Mouse (Mus musculus): ENCODE data around the gene Gm26602. TPM values are rescaled to one million over a fixed set of nuclear protein-coding genes. Genes with fewer than 3 reads are reported as not detected.
A peak's percentile ranks its signal among the peaks of the same experiment; 100 is the strongest.

The Gm26602 gene
- polyA plus RNA-seq, 1 experiment from 2014 or later, result 5.9 TPM

- H3K4me2 ChIP-seq (ENCODE audit: low read depth, low read length), result peak overlapping the region; percentile 85
- WGBS, result 91% methylated on average over 8 of the region's 8 CpGs
- no peak overlapping the region for H3K27ac ChIP-seq (ENCODE audit: low read depth, low read length)
- peaks cover 24% of the 10 kb centered on the region for H3K4me1 ChIP-seq (ENCODE audit: control insufficient read depth, insufficient read depth, low read length)
- peaks cover 13% of the 10 kb centered on the region for H3K36me3 ChIP-seq (ENCODE audit: control insufficient read depth, insufficient read depth, low read length)
- no peak for ATAC-seq (ENCODE audit: low read depth)
- no peak overlapping the region for H3K9ac ChIP-seq (replicated peaks; ENCODE audit: low read depth, low read length)
- no peaks in the 10 kb centered on the region for H3K27me3 ChIP-seq (ENCODE audit: control insufficient read depth, insufficient read depth, low read length)
- peak overlapping the region; percentile 66; the same call in 1 of the 2 replicates for H3K4me3 ChIP-seq (ENCODE audit: low read depth, low read length)
- no peaks in the 10 kb centered on the region for H3K9me3 ChIP-seq (ENCODE audit: control insufficient read depth, low read length)
Observed at GRCm38 (mm10) chr10:79871845-79872244, 38.8 kb upstream of the Gm26602 start.

GRCm38 (mm10) chr10:79872862-79873261 lies 37.8 kb upstream of the Gm26602 start:
- 42% methylated on average over 3 of the region's 3 CpGs for WGBS
- Histone ChIP-seq H3K4me3 (ENCODE audit: low read depth, low read length) (peak overlapping the region; percentile 66), H3K27me3 (ENCODE audit: control insufficient read depth, insufficient read depth, low read length) (no peaks in the 10 kb centered on the region), H3K36me3 (ENCODE audit: control insufficient read depth, insufficient read depth, low read length) (peaks cover 7% of the 10 kb centered on the region), H3K9ac (replicated peaks; ENCODE audit: low read depth, low read length) (peak overlapping the region; percentile 90), H3K4me2 (ENCODE audit: low read depth, low read length) (peak overlapping the region; percentile 85), H3K27ac (ENCODE audit: low read depth, low read length) (peak overlapping the region; percentile 89; the same call in 1 of the 2 replicates), H3K4me1 (ENCODE audit: control insufficient read depth, insufficient read depth, low read length) (peaks cover 24% of the 10 kb centered on the region), H3K9me3 (ENCODE audit: control insufficient read depth, low read length) (no peaks in the 10 kb centered on the region)
- ATAC-seq (ENCODE audit: low read depth), result no peak

- WGBS, result 3% methylated on average over 6 of the region's 6 CpGs
- Histone ChIP-seq H3K4me1 (ENCODE audit: control insufficient read depth, insufficient read depth, low read length) (peaks cover 24% of the 10 kb centered on the region), H3K27me3 (ENCODE audit: control insufficient read depth, insufficient read depth, low read length) (no peaks in the 10 kb centered on the region), H3K4me2 (ENCODE audit: low read depth, low read length) (peak overlapping the region; percentile 85), H3K27ac (ENCODE audit: low read depth, low read length) (peak overlapping the region; percentile 89), H3K4me3 (ENCODE audit: low read depth, low read length) (peak overlapping the region; percentile 66), H3K36me3 (ENCODE audit: control insufficient read depth, insufficient read depth, low read length) (peaks cover 7% of the 10 kb centered on the region), H3K9ac (replicated peaks; ENCODE audit: low read depth, low read length) (peak overlapping the region; percentile 90), H3K9me3 (ENCODE audit: control insufficient read depth, low read length) (no peaks in the 10 kb centered on the region)
- ATAC-seq (ENCODE audit: low read depth), result no peak
Observed at GRCm38 (mm10) chr10:79873313-79873712, 37.3 kb upstream of the Gm26602 start.

- ATAC-seq (ENCODE audit: low read depth), result peak; percentile 8; the same call in 1 of the 2 replicates
- Histone ChIP-seq H3K9ac (replicated peaks; ENCODE audit: low read depth, low read length) (peak overlapping the region; percentile 90), H3K27ac (ENCODE audit: low read depth, low read length) (peak overlapping the region; percentile 89), H3K4me2 (ENCODE audit: low read depth, low read length) (peak overlapping the region; percentile 85), H3K27me3 (ENCODE audit: control insufficient read depth, insufficient read depth, low read length) (no peaks in the 10 kb centered on the region), H3K36me3 (ENCODE audit: control insufficient read depth, insufficient read depth, low read length) (peaks cover 7% of the 10 kb centered on the region), H3K9me3 (ENCODE audit: control insufficient read depth, low read length) (no peaks in the 10 kb centered on the region), H3K4me3 (ENCODE audit: low read depth, low read length) (peak overlapping the region; percentile 66), H3K4me1 (ENCODE audit: control insufficient read depth, insufficient read depth, low read length) (peaks cover 24% of the 10 kb centered on the region)
- under 1% methylated on average over 19 of the region's 26 CpGs for WGBS
Observed at GRCm38 (mm10) chr10:79873715-79874289, 36.9 kb upstream of the Gm26602 start.

GRCm38 (mm10) chr10:79874290-79874862 lies 36.3 kb upstream of the Gm26602 start, which contains the start of the genes Prtn3 and Plppr3:
Gene Prtn3 (plus strand): TSS chr10:79874476.
Gene Plppr3 (minus strand): TSS chr10:79874634.
- peak; percentile 93 for ATAC-seq (ENCODE audit: low read depth)
- Histone ChIP-seq H3K9me3 (ENCODE audit: control insufficient read depth, low read length) (no peaks in the 10 kb centered on the region), H3K4me2 (ENCODE audit: low read depth, low read length) (peak within 1 kb of the TSS; percentile 85), H3K4me1 (ENCODE audit: control insufficient read depth, insufficient read depth, low read length) (peaks cover 24% of the 10 kb centered on the region), H3K27ac (ENCODE audit: low read depth, low read length) (peak within 1 kb of the TSS; percentile 89), H3K4me3 (ENCODE audit: low read depth, low read length) (peak within 1 kb of the TSS; percentile 66), H3K36me3 (ENCODE audit: control insufficient read depth, insufficient read depth, low read length) (peaks cover 7% of the 10 kb centered on the region), H3K9ac (replicated peaks; ENCODE audit: low read depth, low read length) (peak within 1 kb of the TSS; percentile 90), H3K27me3 (ENCODE audit: control insufficient read depth, insufficient read depth, low read length) (no peaks in the 10 kb centered on the region)
- 0% methylated on average over 26 of the region's 57 CpGs for WGBS

GRCm38 (mm10) chr10:79877174-79877573 lies 33.5 kb upstream of the Gm26602 start:
- Histone ChIP-seq H3K4me2 (ENCODE audit: low read depth, low read length) (no peak overlapping the region), H3K27ac (ENCODE audit: low read depth, low read length) (no peak overlapping the region), H3K9me3 (ENCODE audit: control insufficient read depth, low read length) (no peaks in the 10 kb centered on the region), H3K27me3 (ENCODE audit: control insufficient read depth, insufficient read depth, low read length) (no peaks in the 10 kb centered on the region), H3K4me1 (ENCODE audit: control insufficient read depth, insufficient read depth, low read length) (peaks cover 10% of the 10 kb centered on the region; the same call in 1 of the 2 replicates), H3K9ac (replicated peaks; ENCODE audit: low read depth, low read length) (no peak overlapping the region), H3K4me3 (ENCODE audit: low read depth, low read length) (no peak overlapping the region), H3K36me3 (ENCODE audit: control insufficient read depth, insufficient read depth, low read length) (no peaks in the 10 kb centered on the region)
- no peak for ATAC-seq (ENCODE audit: low read depth)
- WGBS, result 71% methylated on average over 1 of the region's 1 CpGs

GRCm38 (mm10) chr10:79877757-79878156 lies 32.9 kb upstream of the Gm26602 start:
- no peak for ATAC-seq (ENCODE audit: low read depth)
- Histone ChIP-seq H3K27ac (ENCODE audit: low read depth, low read length) (no peak overlapping the region), H3K9ac (replicated peaks; ENCODE audit: low read depth, low read length) (no peak overlapping the region), H3K4me1 (ENCODE audit: control insufficient read depth, insufficient read depth, low read length) (peaks cover 7% of the 10 kb centered on the region; the same call in 1 of the 2 replicates), H3K4me2 (ENCODE audit: low read depth, low read length) (no peak overlapping the region), H3K36me3 (ENCODE audit: control insufficient read depth, insufficient read depth, low read length) (no peaks in the 10 kb centered on the region), H3K4me3 (ENCODE audit: low read depth, low read length) (no peak overlapping the region), H3K9me3 (ENCODE audit: control insufficient read depth, low read length) (no peaks in the 10 kb centered on the region), H3K27me3 (ENCODE audit: control insufficient read depth, insufficient read depth, low read length) (no peaks in the 10 kb centered on the region)
- WGBS, result 50% methylated on average over 12 of the region's 12 CpGs

- no peaks in the 10 kb centered on the region for H3K36me3 ChIP-seq (ENCODE audit: control insufficient read depth, insufficient read depth, low read length)
- ATAC-seq (ENCODE audit: low read depth), result no peak
- no peak overlapping the region for H3K4me3 ChIP-seq (ENCODE audit: low read depth, low read length)
- no peaks in the 10 kb centered on the region for H3K9me3 ChIP-seq (ENCODE audit: control insufficient read depth, low read length)
- no peaks in the 10 kb centered on the region for H3K27me3 ChIP-seq (ENCODE audit: control insufficient read depth, insufficient read depth, low read length)
- peaks cover 5% of the 10 kb centered on the region; the same call in 1 of the 2 replicates for H3K4me1 ChIP-seq (ENCODE audit: control insufficient read depth, insufficient read depth, low read length)
- no peak overlapping the region for H3K9ac ChIP-seq (replicated peaks; ENCODE audit: low read depth, low read length)
- no peak overlapping the region for H3K27ac ChIP-seq (ENCODE audit: low read depth, low read length)
- no peak overlapping the region for H3K4me2 ChIP-seq (ENCODE audit: low read depth, low read length)
- WGBS, result 41% methylated on average over 3 of the region's 3 CpGs
Observed at GRCm38 (mm10) chr10:79879527-79879926, 31.1 kb upstream of the Gm26602 start.

- WGBS, result 18% methylated on average over 9 of the region's 9 CpGs
- no peaks in the 10 kb centered on the region; the same call in 1 of the 2 replicates for H3K4me1 ChIP-seq (ENCODE audit: control insufficient read depth, insufficient read depth, low read length)
- H3K9me3 ChIP-seq (ENCODE audit: control insufficient read depth, low read length), result no peaks in the 10 kb centered on the region
- no peaks in the 10 kb centered on the region for H3K27me3 ChIP-seq (ENCODE audit: control insufficient read depth, insufficient read depth, low read length)
- H3K9ac ChIP-seq (replicated peaks; ENCODE audit: low read depth, low read length), result no peak overlapping the region
- H3K4me3 ChIP-seq (ENCODE audit: low read depth, low read length), result no peak overlapping the region
- no peak overlapping the region for H3K27ac ChIP-seq (ENCODE audit: low read depth, low read length)
- H3K36me3 ChIP-seq (ENCODE audit: control insufficient read depth, insufficient read depth, low read length), result no peaks in the 10 kb centered on the region
- H3K4me2 ChIP-seq (ENCODE audit: low read depth, low read length), result no peak overlapping the region
- ATAC-seq (ENCODE audit: low read depth), result no peak
Observed at GRCm38 (mm10) chr10:79880721-79881120, 29.9 kb upstream of the Gm26602 start.

Measured in neural tube, embryonic 14.5 days (tissue).